Mouse (Mus musculus) heart, postnatal 0 days (tissue): ENCODE measurements at regions not wholly inside any gene's neighbourhood (a gene's known extent, or its start where the extent isn't known, plus 50 kb on each side); places are given as distances from the start of the nearest gene placed in this dataset.

Experiments
- ATAC-seq: fragments of 200-750 bp; cut with Nextera tagmentation; 2 replicates; pipeline ENCODE4 v1.8.0; 2017; ENCODE audit warnings: low read depth, moderate number of reproducible peaks, moderate library complexity; ENCODE audit not compliant: insufficient read depth
- DNase-seq: peaks from one replicate; pipeline ENCODE4 v3.0.0-alpha.2; 2016; ENCODE audit warnings: low spot score
- H3K27ac ChIP-seq: fragments of 300-500 bp; sonication (generic); 2 replicates; pipeline ENCODE4 v1.5.1; 2014; ENCODE audit warnings: low read depth, mild to moderate bottlenecking
- H3K27me3 ChIP-seq: fragments of 300-500 bp; sonication (generic); 2 replicates; pipeline ENCODE4 v1.6.1; 2014; ENCODE audit warnings: low read length, mixed read lengths; ENCODE audit not compliant: control insufficient read depth, insufficient read depth
- H3K36me3 ChIP-seq: fragments of 300-500 bp; sonication (generic); replicated peaks from 2 replicates; pipeline ENCODE4 v1.6.1; 2014; ENCODE audit warnings: low read length, mixed read lengths; ENCODE audit not compliant: control insufficient read depth, insufficient read depth
- H3K4me1 ChIP-seq: fragments of 300-500 bp; sonication (generic); 2 replicates; pipeline ENCODE4 v1.6.1; 2014; ENCODE audit warnings: antibody characterized with exemption; ENCODE audit not compliant: control insufficient read depth, insufficient read depth
- H3K4me2 ChIP-seq: fragments of 300-500 bp; sonication (generic); 2 replicates; pipeline ENCODE4 v1.6.1; 2014; ENCODE audit warnings: low read depth, mild to moderate bottlenecking, low read length, moderate library complexity
- H3K4me3 ChIP-seq: fragments of 300-500 bp; sonication (generic); 2 replicates; pipeline ENCODE4 v1.5.1; 2014; ENCODE audit warnings: low read depth, low read length
- H3K9ac ChIP-seq: fragments of 300-500 bp; sonication (generic); replicated peaks from 2 replicates; pipeline ENCODE4 v1.6.1; 2014; ENCODE audit warnings: low read depth, low read length, mixed read lengths
- H3K9me3 ChIP-seq: fragments of 300-500 bp; sonication (generic); replicated peaks from 2 replicates; pipeline ENCODE4 v1.6.1; 2016; ENCODE audit warnings: low read length; ENCODE audit not compliant: control insufficient read depth
- CTCF ChIP-seq: IDR thresholded peaks from 2 replicates; pipeline ENCODE4 v1.5.1; 2016; ENCODE audit warnings: antibody characterized with exemption, control low read depth, low read depth
- EP300 ChIP-seq: IDR thresholded peaks from 2 replicates; pipeline ENCODE4 v1.6.1; 2016; ENCODE audit warnings: antibody characterized with exemption, low read depth
- WGBS: fragments of 180-500 bp; shearing (Covaris S2); extraction: QIAGEN DNeasy Blood & Tissue Kit; methylation state at CpG from one replicate; pipeline ENCODE4 v1.1.7; 2014; 5-methylcytosine and 5-hydroxymethylcytosine counted together

- Histone ChIP-seq H3K9ac (no peak overlapping the region), H3K4me1 (no peaks in the 10 kb centered on the region), H3K36me3 (no peaks in the 10 kb centered on the region), H3K4me3 (no peak overlapping the region), H3K27ac (no peak overlapping the region), H3K9me3 (no peaks in the 10 kb centered on the region), H3K27me3 (no peaks in the 10 kb centered on the region), H3K4me2 (no peak overlapping the region)
- ATAC-seq (no peak), DNase-seq (no peak)
- TF ChIP-seq EP300, result no peak
- TF ChIP-seq CTCF, result no peak
- whole genome bisulfite sequencing, result 70% methylated on average over 5 of the region's 5 CpGs
Measured at GRCm38 (mm10) chr16:87028516-87029145, 325.4 kb upstream of the N6amt1 start.

- H3K9me3 ChIP-seq, result no peaks in the 10 kb centered on the region
- WGBS, result 58% methylated on average over 1 of the region's 1 CpGs
- H3K36me3 ChIP-seq, result no peaks in the 10 kb centered on the region
- H3K27me3 ChIP-seq, result no peaks in the 10 kb centered on the region
- H3K27ac ChIP-seq, result no peak overlapping the region
- ATAC-seq (no peak), DNase-seq (no peak)
- H3K4me2 ChIP-seq, result no peak overlapping the region
- no peak overlapping the region for H3K9ac ChIP-seq
- H3K4me1 ChIP-seq, result no peaks in the 10 kb centered on the region
- no peak overlapping the region for H3K4me3 ChIP-seq
- TF ChIP-seq CTCF (no peak), EP300 (no peak)
Measured at GRCm38 (mm10) chr16:87027621-87028020, 326.4 kb upstream of the N6amt1 start.

GRCm38 (mm10) chr16:87022041-87022440 is 331.9 kb upstream of the N6amt1 start:
- H3K4me1 ChIP-seq, result no peaks in the 10 kb centered on the region
- 87% methylated on average over 4 of the region's 4 CpGs for WGBS
- no peak overlapping the region for H3K4me2 ChIP-seq
- no peak overlapping the region for H3K27ac ChIP-seq
- no peaks in the 10 kb centered on the region for H3K27me3 ChIP-seq
- no peak for ATAC-seq
- no peak overlapping the region for H3K9ac ChIP-seq
- H3K4me3 ChIP-seq, result no peak overlapping the region
- no peaks in the 10 kb centered on the region for H3K36me3 ChIP-seq
- DNase-seq, result no peak
- TF ChIP-seq CTCF (no peak), EP300 (no peak)
- no peaks in the 10 kb centered on the region for H3K9me3 ChIP-seq

- Histone ChIP-seq H3K27ac (no peak overlapping the region), H3K27me3 (no peaks in the 10 kb centered on the region), H3K36me3 (no peaks in the 10 kb centered on the region), H3K4me2 (no peak overlapping the region), H3K4me3 (no peak overlapping the region), H3K9ac (no peak overlapping the region), H3K4me1 (no peaks in the 10 kb centered on the region), H3K9me3 (no peaks in the 10 kb centered on the region)
- no peak for ATAC-seq
- WGBS, result 69% methylated on average over 7 of the region's 7 CpGs
- no peak for DNase-seq
- TF ChIP-seq EP300 (no peak), CTCF (no peak)
Measured at GRCm38 (mm10) chr16:87017107-87017670, 336.8 kb upstream of the N6amt1 start.

- DNase-seq, result no peak
- no peak for ATAC-seq
- WGBS, result 68% methylated on average over 3 of the region's 3 CpGs
- H3K4me1 ChIP-seq, result no peaks in the 10 kb centered on the region
- H3K27ac ChIP-seq, result no peak overlapping the region
- no peak overlapping the region for H3K9ac ChIP-seq
- H3K27me3 ChIP-seq, result no peaks in the 10 kb centered on the region
- TF ChIP-seq EP300 (no peak), CTCF (no peak)
- H3K4me3 ChIP-seq, result no peak overlapping the region
- H3K4me2 ChIP-seq, result no peak overlapping the region
- H3K9me3 ChIP-seq, result no peaks in the 10 kb centered on the region
- no peaks in the 10 kb centered on the region for H3K36me3 ChIP-seq
Measured at GRCm38 (mm10) chr16:87001579-87001978, 352.4 kb upstream of the N6amt1 start.

- Histone ChIP-seq H3K36me3 (no peaks in the 10 kb centered on the region), H3K9ac (no peak overlapping the region), H3K4me1 (no peaks in the 10 kb centered on the region), H3K4me3 (no peak overlapping the region), H3K27ac (no peak overlapping the region), H3K27me3 (no peaks in the 10 kb centered on the region), H3K9me3 (no peaks in the 10 kb centered on the region), H3K4me2 (no peak overlapping the region)
- ATAC-seq (no peak), DNase-seq (no peak)
- TF ChIP-seq CTCF (no peak), EP300 (no peak)
- 42% methylated on average over 3 of the region's 3 CpGs for WGBS
Measured at GRCm38 (mm10) chr16:87001135-87001534, 352.9 kb upstream of the N6amt1 start.
